19 mouse cellular contexts compared by ENCODE assay signal in genomic region chr10:94443453-94443852, GRCm38 (mm10).
DNase-seq lines count a peak whose midpoint lies in the region; ATAC-seq lines count a peak whose summit lies in the region.
"Had no signal": no experiment of that assay in that cellular context is flagged by ENCODE, and none has a peak within 500 bp of the region (broad histone marks: within the 10 kb centered on the region; RNA-seq: fewer than 3 reads in every experiment).

No protein-coding gene starts in this region.

- peak overlapping the region; percentile 38; the same call in 1 of the 2 replicates for H3K27ac ChIP-seq in hindbrain, embryonic 14.5 days
- no peak overlapping the region for H3K27ac ChIP-seq in hindbrain, embryonic 16.5 days (ENCODE audit: low read depth, low read length)
- H3K27ac ChIP-seq: embryonic facial prominence, embryonic 10.5 days; forebrain, embryonic 10.5 days; gastrocnemius, adult 2 months had no signal

- no peak overlapping the region for H3K9ac ChIP-seq in hindbrain, embryonic 14.5 days
- no peak overlapping the region for H3K9ac ChIP-seq in hindbrain, embryonic 16.5 days (ENCODE audit: low read depth, low read length)

- peaks cover 10% of the 10 kb centered on the region for H3K4me1 ChIP-seq in hindbrain, embryonic 14.5 days (replicated peaks; ENCODE audit: control insufficient read depth, insufficient read depth, low read length)
- peaks cover 6% of the 10 kb centered on the region for H3K4me1 ChIP-seq in hindbrain, embryonic 16.5 days (ENCODE audit: control insufficient read depth, insufficient read depth, low read depth, low read length)

- no peaks in the 10 kb centered on the region for H3K36me3 ChIP-seq in hindbrain, embryonic 14.5 days (replicated peaks; ENCODE audit: control insufficient read depth, insufficient read depth)
- H3K36me3 ChIP-seq in hindbrain, embryonic 16.5 days (ENCODE audit: control insufficient read depth, insufficient read depth, low read length): no peaks in the 10 kb centered on the region
- H3K36me3 ChIP-seq: embryonic facial prominence, embryonic 10.5 days; forebrain, embryonic 10.5 days had no signal

- ATAC-seq in hindbrain, embryonic 14.5 days (ENCODE audit: low FRiP score): no peak
- no peak for ATAC-seq in hindbrain, embryonic 16.5 days
- ATAC-seq: activated CD4-positive, CD25-positive, alpha-beta regulatory T cell, adult 4 months; intestine, embryonic 16.5 days; Patski had no signal

- no peak overlapping the region for H3K4me2 ChIP-seq in hindbrain, embryonic 14.5 days (replicated peaks)
- H3K4me2 ChIP-seq in hindbrain, embryonic 16.5 days (ENCODE audit: low read length): no peak overlapping the region

- 96% methylated on average over 4 of the region's 4 CpGs for WGBS in hindbrain, embryonic 14.5 days
- WGBS in hindbrain, embryonic 16.5 days: 90% methylated on average over 4 of the region's 4 CpGs

- H3K9me3 ChIP-seq in hindbrain, embryonic 14.5 days (ENCODE audit: control insufficient read depth, low read length): no peaks in the 10 kb centered on the region
- no peaks in the 10 kb centered on the region for H3K9me3 ChIP-seq in hindbrain, embryonic 16.5 days (ENCODE audit: control insufficient read depth, low read length)
- H3K9me3 ChIP-seq: embryonic facial prominence, embryonic 10.5 days; forebrain, embryonic 10.5 days had no signal

- H3K27me3 ChIP-seq in hindbrain, embryonic 14.5 days (ENCODE audit: control insufficient read depth, insufficient read depth, low read length): no peaks in the 10 kb centered on the region
- no peaks in the 10 kb centered on the region for H3K27me3 ChIP-seq in hindbrain, embryonic 16.5 days (replicated peaks; ENCODE audit: control insufficient read depth, insufficient read depth, low read length)
- H3K27me3 ChIP-seq: CH12.LX, Patski had no signal

- DNase-seq in adrenal gland, postnatal 10 days: peak; percentile 46
- no peak for DNase-seq in adrenal gland, adult 18-20 months (ENCODE audit: low spot score in 2 of 2)
- DNase-seq in hindbrain, embryonic 14.5 days (ENCODE audit: low spot score): no peak
- DNase-seq in retina, postnatal 1 day: peak; percentile 40
- no peak for DNase-seq in retina, embryonic 14.5 days (ENCODE audit: low spot score)
- no peak for DNase-seq in cerebellum, adult 18-20 months
- DNase-seq: adrenal gland, postnatal 25 days; cerebellum, adult 2 months; gastrocnemius, adult 2 months; gastrocnemius, postnatal 25 days; heart, postnatal 10 days; heart, postnatal 4 days had no signal

- no peak overlapping the region for H3K4me3 ChIP-seq in hindbrain, embryonic 14.5 days (replicated peaks; ENCODE audit: low read length)
- H3K4me3 ChIP-seq in hindbrain, embryonic 16.5 days (ENCODE audit: low read length): no peak overlapping the region
- H3K4me3 ChIP-seq: embryonic facial prominence, embryonic 10.5 days; forebrain, embryonic 10.5 days; gastrocnemius, adult 2 months had no signal

Comparison
In these comparisons a context has a peak if more than half of its experiments do, and no peak if none do; other contexts are left out.
1. DNase-seq: peak in adrenal gland, postnatal 10 days (single experiment) and retina, postnatal 1 day (single experiment); none in adrenal gland, adult 18-20 months (0 of 2), hindbrain, embryonic 14.5 days (single experiment), retina, embryonic 14.5 days (single experiment) and cerebellum, adult 18-20 months (0 of 2).